Mouse (Mus musculus): ENCODE results near the gene Myo1c.

DNA sequence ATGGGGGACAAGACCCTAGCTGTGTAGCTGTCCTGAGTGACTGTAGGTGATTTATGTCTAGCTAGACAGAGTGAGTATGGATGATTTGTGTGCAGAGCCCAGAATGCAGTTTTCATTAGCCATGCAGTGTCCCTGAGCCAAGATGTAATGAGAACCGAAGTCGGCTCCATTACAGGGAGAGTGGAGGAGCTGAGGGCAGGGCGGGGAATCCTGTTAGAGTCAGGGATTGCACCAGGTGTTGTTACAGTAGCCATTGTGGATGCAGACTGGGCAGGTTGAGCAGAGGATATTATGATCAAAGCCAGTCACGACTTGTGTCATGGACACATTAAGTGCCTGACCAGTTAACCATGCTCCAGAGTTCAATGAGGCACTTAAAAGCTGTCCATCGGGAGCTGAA is 7.0 kb upstream of the Myo1c start:
- TF ChIP-seq MAX (IDR thresholded peaks at IDR 0.05) (no peak), USF1 (IDR thresholded peaks at IDR 0.05; ENCODE audit: low read depth) (no peak), CTCF (IDR thresholded peaks at IDR 0.05; ENCODE audit: control insufficient read depth, insufficient read depth, insufficient read length) (no peak), CEBPB (IDR thresholded peaks at IDR 0.05; ENCODE audit: low read depth) (no peak), FOSL1 (IDR thresholded peaks at IDR 0.05; ENCODE audit: insufficient read depth, low read length, poor library complexity, severe bottlenecking) (no peak), MYOG (IDR thresholded peaks at IDR 0.05; ENCODE audit: control insufficient read depth, extremely low read depth, insufficient read length) (no peak)

Data from C2C12 (cell line).